Mouse (Mus musculus): ENCODE measurements around the gene Mindy3.

Gene Mindy3

DNA sequence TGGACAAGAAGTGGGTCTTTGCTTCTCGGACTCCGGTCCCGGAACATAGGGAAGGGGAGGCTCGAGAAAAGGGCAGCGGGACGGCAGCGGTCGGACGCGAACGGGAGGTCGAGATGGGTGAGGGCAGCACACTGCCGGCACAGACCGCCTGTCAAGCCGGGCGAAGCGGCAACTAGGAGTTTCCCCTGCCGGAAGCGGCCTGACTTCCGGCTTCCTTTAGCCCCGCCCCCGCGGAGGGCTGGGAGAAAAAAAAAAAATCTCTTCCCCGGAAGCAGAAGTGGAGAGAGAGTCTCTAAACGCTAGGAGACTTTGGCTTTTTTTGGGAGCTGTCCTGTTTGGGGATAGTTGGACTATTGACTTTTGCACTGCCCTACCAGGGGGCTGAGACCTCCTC, at the start of gene Mindy3:
TSS of gene Mindy3 (minus strand) at position 209 of the 394 bp plus-strand sequence.
- in situ Hi-C loops (cut with MboI, MseI) = loop anchor here in 1 of 2 experiments (25.0 kb wide), 1 partner anchor 1143 kb away; the partner anchor contains the start of gene Vim

GRCm38 (mm10) chr2:12459732-12460131, 40.5 kb upstream of the Mindy3 start:
- in situ Hi-C loops (cut with MboI, MseI) = loop anchor here in 1 of 2 experiments (25.0 kb wide), 1 partner anchor 778 kb away; no protein-coding TSS in a partner anchor

- in situ Hi-C loops (cut with MboI, MseI) = loop anchor here in 1 of 2 experiments (25.0 kb wide), 1 partner anchor 787 kb away; no protein-coding TSS in a partner anchor
Observed at GRCm38 (mm10) chr2:12450108-12450507, 30.8 kb upstream of the Mindy3 start.

DNA sequence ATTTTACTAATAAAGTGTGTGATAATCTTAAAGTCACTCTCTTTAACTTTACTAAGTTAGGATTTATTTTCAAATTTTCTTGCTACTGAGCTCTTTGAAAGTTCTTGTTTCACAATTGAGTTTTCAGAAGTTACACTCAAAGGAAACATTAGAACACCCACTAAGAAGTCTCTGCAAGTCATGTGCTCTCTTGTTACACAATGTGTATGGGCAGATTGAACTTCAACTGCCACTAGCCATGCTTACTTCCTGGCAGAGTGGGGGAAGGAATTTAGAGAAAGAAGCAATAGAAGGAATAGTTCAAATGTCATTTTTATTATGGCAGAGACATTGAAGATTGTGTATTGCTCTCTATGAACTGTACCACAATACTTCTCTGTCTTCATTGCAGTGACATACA, 20.9 kb upstream of the Mindy3 start:
- in situ Hi-C loops (cut with MboI, MseI) = loop anchor here in 1 of 2 experiments (25.0 kb wide), 1 partner anchor 822 kb away; the partner anchor contains the start of gene Rsu1

GRCm38 (mm10) chr2:12439543-12439942, 20.3 kb upstream of the Mindy3 start:
- in situ Hi-C loops (cut with MboI, MseI) = loop anchor here in 1 of 2 experiments (25.0 kb wide), 1 partner anchor 823 kb away; the partner anchor contains the start of gene Rsu1

- in situ Hi-C loops (cut with MboI, MseI) = loop anchor here in 1 of 2 experiments (25.0 kb wide), 1 partner anchor 824 kb away; the partner anchor contains the start of gene Rsu1
Observed at GRCm38 (mm10) chr2:12438181-12438580, 18.9 kb upstream of the Mindy3 start.

GRCm38 (mm10) chr2:12432055-12432454, 12.8 kb upstream of the Mindy3 start:
- in situ Hi-C loops (cut with MboI, MseI) = loop anchor here in 1 of 2 experiments (25.0 kb wide), 1 partner anchor 830 kb away; the partner anchor contains the start of gene Rsu1

DNA sequence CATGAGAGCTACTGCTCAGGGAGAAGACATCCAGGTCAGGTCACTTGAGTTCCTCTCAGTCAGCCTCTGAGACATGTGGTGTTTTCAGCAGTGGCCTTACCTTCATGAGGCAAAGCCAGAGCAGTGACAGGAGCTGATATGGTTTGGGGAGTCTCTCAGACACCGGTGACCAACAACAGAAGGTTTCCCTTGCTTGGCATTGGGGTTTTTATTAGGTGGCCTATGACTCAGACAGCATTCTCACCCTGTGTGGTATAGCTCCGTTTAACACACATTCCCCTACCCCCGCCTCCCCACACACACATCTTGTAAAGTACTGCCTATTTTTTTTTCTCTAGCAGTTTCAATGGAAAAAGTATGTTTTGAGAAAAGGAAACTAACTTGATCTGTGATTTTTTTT, 5.1 kb upstream of the Mindy3 start:
- in situ Hi-C loops (cut with MboI, MseI) = loop anchor here in 1 of 2 experiments (25.0 kb wide), 1 partner anchor 1138 kb away; the partner anchor contains the start of gene Vim

DNA sequence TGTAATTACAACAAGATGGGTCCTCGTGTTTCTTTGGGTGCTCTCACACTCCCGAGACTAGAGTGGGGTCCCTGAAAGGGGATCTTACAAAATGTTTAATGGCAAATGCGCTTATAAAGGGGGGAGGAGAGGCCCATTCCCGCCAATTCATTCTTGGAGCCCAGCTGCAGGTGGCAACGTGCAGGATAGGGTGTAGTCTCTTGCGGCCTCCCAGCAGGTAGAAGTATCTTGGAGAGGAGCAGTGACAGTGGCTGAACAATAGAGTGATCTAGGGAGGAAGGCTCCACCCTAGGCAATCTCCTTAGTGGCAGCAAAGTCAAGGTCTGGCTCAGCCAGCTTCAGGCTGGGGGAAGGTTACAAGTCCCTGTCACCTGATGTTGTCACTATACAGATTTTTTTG, 4.2 kb upstream of the Mindy3 start:
- in situ Hi-C loops (cut with MboI, MseI) = loop anchor here in 1 of 2 experiments (25.0 kb wide), 1 partner anchor 1139 kb away; the partner anchor contains the start of gene Vim

- in situ Hi-C loops (cut with MboI, MseI) = loop anchor here in 1 of 2 experiments (25.0 kb wide), 1 partner anchor 1144 kb away; the partner anchor contains the start of gene Vim
Observed at GRCm38 (mm10) chr2:12418534-12419261, 572 bp downstream of the Mindy3 start.

- in situ Hi-C loops (cut with MboI, MseI) = loop anchor here in 1 of 2 experiments (25.0 kb wide), 1 partner anchor 1144 kb away; the partner anchor contains the start of gene Vim
Observed at GRCm38 (mm10) chr2:12418121-12418520, 1.1 kb downstream of the Mindy3 start.

GRCm38 (mm10) chr2:12412309-12412708, 7.0 kb downstream of the Mindy3 start:
- in situ Hi-C loops (cut with MboI, MseI) = loop anchor here in 1 of 2 experiments (25.0 kb wide), 1 partner anchor 1150 kb away; the partner anchor contains the start of gene Vim

DNA sequence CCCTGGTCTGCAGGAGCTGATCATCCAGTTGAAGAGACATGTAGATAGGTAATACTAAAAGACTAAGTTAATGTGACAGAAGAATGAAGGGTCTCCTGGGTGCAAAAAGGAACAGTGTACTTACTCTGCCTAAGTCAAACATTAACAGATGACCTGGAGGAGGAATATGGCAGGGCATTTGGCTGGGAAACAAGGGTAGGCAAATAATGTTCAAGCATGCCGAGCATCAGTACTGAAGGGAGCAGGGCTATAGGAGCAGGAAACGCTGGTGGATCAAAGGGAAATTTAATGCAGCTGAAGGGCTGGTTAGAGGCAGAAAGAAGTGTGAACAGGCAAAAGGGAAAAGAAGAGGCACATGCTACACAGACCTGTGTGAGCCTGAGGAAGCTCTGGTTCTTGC, 8.1 kb downstream of the Mindy3 start:
- in situ Hi-C loops (cut with MboI, MseI) = loop anchor here in 1 of 2 experiments (25.0 kb wide), 1 partner anchor 1151 kb away; the partner anchor contains the start of gene Vim

DNA sequence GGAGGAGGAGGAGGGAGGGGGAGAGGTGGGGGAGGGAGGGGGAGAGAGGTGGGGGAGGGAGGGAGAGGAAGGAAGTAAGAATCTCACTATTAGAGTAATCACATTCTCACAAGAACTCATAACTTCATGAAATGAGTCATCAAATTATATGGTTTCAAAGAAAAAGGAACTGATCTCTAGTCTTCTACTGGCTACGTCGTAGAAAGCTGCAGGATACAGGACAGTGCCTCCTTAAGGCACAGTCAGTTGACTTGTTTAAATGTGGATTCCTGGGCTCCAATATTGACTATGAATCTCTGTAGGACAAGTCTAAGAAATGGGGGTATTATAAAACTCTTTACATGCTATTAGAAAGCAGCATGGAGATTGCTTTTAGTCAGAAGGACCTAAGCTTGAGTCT, 12.5 kb downstream of the Mindy3 start:
- in situ Hi-C loops (cut with MboI, MseI) = loop anchor here in 1 of 2 experiments (25.0 kb wide), 1 partner anchor 1156 kb away; the partner anchor contains the start of gene Vim

DNA sequence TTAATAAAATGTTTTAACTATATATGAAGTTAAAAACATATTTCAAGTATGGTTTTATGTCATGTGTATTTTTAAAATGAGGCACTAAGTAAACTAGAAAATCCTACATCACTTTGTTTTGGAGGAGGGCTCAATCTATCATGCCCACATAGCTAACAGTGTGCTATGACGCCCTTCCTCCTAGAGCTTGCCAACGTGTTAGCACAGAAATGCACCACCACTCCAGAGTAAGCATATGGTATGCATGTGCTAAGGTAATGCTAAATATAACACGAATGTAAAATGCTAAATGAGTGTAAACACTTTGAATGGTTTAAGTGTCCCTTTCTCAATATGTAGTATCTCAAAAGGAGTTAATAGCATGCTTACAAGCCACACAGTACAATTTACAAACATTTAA, 16.8 kb downstream of the Mindy3 start:
- in situ Hi-C loops (cut with MboI, MseI) = loop anchor here in 1 of 2 experiments (25.0 kb wide), 1 partner anchor 1160 kb away; the partner anchor contains the start of gene Vim

GRCm38 (mm10) chr2:12401137-12401536, 18.1 kb downstream of the Mindy3 start:
- in situ Hi-C loops (cut with MboI, MseI) = loop anchor here in 1 of 2 experiments (25.0 kb wide), 1 partner anchor 1161 kb away; the partner anchor contains the start of gene Vim

GRCm38 (mm10) chr2:12389028-12389427, 30.2 kb downstream of the Mindy3 start:
- in situ Hi-C loops (cut with MboI, MseI) = no loop called here

DNA sequence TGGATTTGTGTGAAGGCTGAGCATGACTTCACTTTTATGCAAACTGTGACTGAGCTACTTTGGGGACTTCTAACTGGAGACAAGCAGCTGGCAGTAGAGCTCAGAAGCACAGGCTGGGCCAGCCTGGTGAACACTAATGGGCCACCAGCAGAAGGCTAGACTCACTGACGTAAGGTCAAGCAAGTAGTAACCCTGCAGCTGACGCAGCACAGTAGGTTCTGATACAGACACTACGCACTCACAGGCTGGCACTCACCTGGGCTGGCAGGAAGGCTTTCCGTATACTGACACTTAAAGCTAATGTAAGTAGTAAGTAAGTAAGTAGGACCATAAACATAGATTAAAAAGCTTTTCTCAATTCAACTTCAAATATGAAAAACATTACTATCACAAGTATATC, 30.7 kb downstream of the Mindy3 start:
- in situ Hi-C loops (cut with MboI, MseI) = no loop called here

- in situ Hi-C loops (cut with MboI, MseI) = no loop called here
Observed at GRCm38 (mm10) chr2:12384389-12384788, 34.9 kb downstream of the Mindy3 start.

GRCm38 (mm10) chr2:12382650-12383049, 36.6 kb downstream of the Mindy3 start:
- in situ Hi-C loops (cut with MboI, MseI) = no loop called here

DNA sequence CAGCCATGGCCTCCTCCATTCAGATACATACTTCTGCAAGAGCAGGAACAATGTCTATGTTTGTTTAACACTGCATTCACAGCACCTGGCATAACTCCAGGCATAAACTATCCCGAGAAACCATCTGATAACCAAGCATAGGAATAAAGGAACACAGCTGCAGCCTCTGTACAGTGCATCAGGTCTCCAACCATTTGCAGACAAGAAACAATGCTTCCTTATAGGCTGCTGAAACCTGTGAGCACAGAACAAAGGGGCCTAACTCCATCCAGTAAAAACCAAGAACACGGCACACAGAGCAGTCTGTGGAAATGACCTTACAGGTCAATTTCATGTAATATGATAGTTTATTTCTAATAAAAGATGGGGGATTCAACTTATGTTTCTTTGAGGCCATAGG, 39.0 kb downstream of the Mindy3 start:
- in situ Hi-C loops (cut with MboI, MseI) = no loop called here

DNA sequence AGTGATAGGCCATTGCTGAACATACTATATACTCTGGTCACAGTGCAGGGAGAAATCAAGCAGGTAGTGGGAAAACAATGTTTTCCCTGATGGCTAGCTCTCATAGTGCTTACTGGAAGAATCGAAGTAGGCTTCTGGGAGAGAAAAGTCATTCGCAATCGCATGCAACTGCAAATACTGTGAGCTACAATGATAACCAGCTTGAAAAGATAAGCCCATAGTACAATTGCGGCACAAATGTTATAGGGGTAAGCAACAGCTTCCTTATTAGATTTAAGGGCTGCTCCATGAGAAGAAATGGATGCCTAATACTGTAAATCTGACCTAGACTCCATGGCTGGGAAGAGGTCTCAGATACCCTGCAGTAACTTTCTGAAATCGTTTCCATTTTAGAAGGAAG, 40.7 kb downstream of the Mindy3 start:
- in situ Hi-C loops (cut with MboI, MseI) = no loop called here
